Mouse (Mus musculus) MEL (cell line): ENCODE results near the gene Nos3. TPM values are rescaled to one million over a fixed set of nuclear protein-coding genes. Genes with fewer than 3 reads are reported as not detected.

ENCODE experiments used
- DNase-seq: peaks from one replicate; pipeline ENCODE4 v3.0.0; 2011; ENCODE audit warnings: low read depth, low spot score
- H3K27ac ChIP-seq: 2 replicates; pipeline ENCODE4 v1.5.1; 2012; ENCODE audit warnings: low read depth, mild to moderate bottlenecking, control low read depth, low read length, moderate library complexity; ENCODE audit not compliant: control insufficient read depth
- H3K27me3 ChIP-seq, 2 experiments: fragments of 150-350 bp in 1 of 2; sonication (generic) in 1 of 2; 2 replicates each; pipeline ENCODE4 v1.6.1; 2012; ENCODE audit warnings: low read length in 2 of 2, mild to moderate bottlenecking in 2 of 2, improper control_type of control experiment in 1 of 2, moderate library complexity in 1 of 2; ENCODE audit not compliant: insufficient read depth in 2 of 2, control insufficient read depth in 1 of 2
- H3K36me3 ChIP-seq, 2 experiments: 2 replicates each; pipeline ENCODE4 v1.6.1; 2012 to 2014; ENCODE audit warnings: low read length in 2 of 2, improper control_type of control experiment in 1 of 2, inconsistent platforms in 1 of 2, mild to moderate bottlenecking in 1 of 2; ENCODE audit not compliant: insufficient read depth in 2 of 2, control insufficient read depth in 1 of 2
- H3K4me1 ChIP-seq, 2 experiments: fragments of 150-350 bp in 1 of 2; sonication (generic) in 1 of 2; 2 replicates each; pipeline ENCODE4 v1.6.1; 2012; ENCODE audit warnings: low read length in 2 of 2, improper control_type of control experiment in 1 of 2, mild to moderate bottlenecking in 1 of 2; ENCODE audit not compliant: insufficient read depth in 2 of 2, control insufficient read depth in 1 of 2
- H3K4me3 ChIP-seq, 2 experiments: fragments of 150-350 bp in 1 of 2; sonication (generic) in 1 of 2; 2 replicates each; pipeline ENCODE4 v1.5.1; 2012; ENCODE audit warnings: low read depth in 2 of 2, low read length in 2 of 2, mild to moderate bottlenecking in 2 of 2, moderate library complexity in 2 of 2, control low read depth in 1 of 2, improper control_type of control experiment in 1 of 2; ENCODE audit not compliant: control insufficient read depth in 1 of 2, insufficient read depth in 1 of 2
- H3K79me2 ChIP-seq: 2 replicates; pipeline ENCODE4 v1.6.1; 2012; ENCODE audit warnings: mild to moderate bottlenecking, low read length, moderate library complexity; ENCODE audit not compliant: control insufficient read depth, poor library complexity, insufficient read depth
- H3K9ac ChIP-seq: 2 replicates; pipeline ENCODE4 v1.6.1; 2012; ENCODE audit warnings: low read depth, mild to moderate bottlenecking, control low read depth, low read length, moderate library complexity; ENCODE audit not compliant: control insufficient read depth, poor library complexity, severe bottlenecking
- H3K9me3 ChIP-seq: fragments of 150-350 bp; sonication (generic); replicated peaks from 2 replicates; pipeline ENCODE4 v1.6.1; 2012; ENCODE audit warnings: mild to moderate bottlenecking, low read length, improper control_type of control experiment, moderate library complexity; ENCODE audit not compliant: insufficient read depth
- BHLHE40 ChIP-seq: IDR thresholded peaks from 2 replicates; pipeline ENCODE4 v1.6.1; 2012; ENCODE audit warnings: low read depth, mild to moderate bottlenecking, inconsistent platforms, low read length, improper control_type of control experiment, borderline replicate concordance
- CHD1 ChIP-seq: IDR thresholded peaks from 2 replicates; pipeline ENCODE4 v1.6.1; 2012; ENCODE audit warnings: low read depth, mild to moderate bottlenecking, inconsistent platforms, low read length, improper control_type of control experiment
- CHD2 ChIP-seq: IDR thresholded peaks from 2 replicates; pipeline ENCODE4 v1.6.1; 2011; ENCODE audit warnings: low read length, improper control_type of control experiment
- EP300 ChIP-seq, 2 experiments: IDR thresholded peaks; 2 replicates each; pipeline ENCODE4 v1.6.1; 2011; ENCODE audit warnings: improper control_type of control experiment in 2 of 2, low read length in 2 of 2, low read depth in 1 of 2, mild to moderate bottlenecking in 1 of 2
- ETS1 ChIP-seq: IDR thresholded peaks from 2 replicates; pipeline ENCODE4 v1.6.1; 2012; ENCODE audit warnings: low read depth, mild to moderate bottlenecking, inconsistent platforms, low read length, improper control_type of control experiment, moderate library complexity
- GABPA ChIP-seq: IDR thresholded peaks from 2 replicates; pipeline ENCODE4 v1.6.1; 2012; ENCODE audit warnings: low read depth, mild to moderate bottlenecking, inconsistent platforms, low read length, improper control_type of control experiment, moderate library complexity
- MAFK ChIP-seq: IDR thresholded peaks from 2 replicates; pipeline ENCODE4 v1.6.1; 2011; ENCODE audit warnings: low read depth, mild to moderate bottlenecking, low read length, improper control_type of control experiment, borderline replicate concordance
- MAX ChIP-seq: IDR thresholded peaks from 2 replicates; pipeline ENCODE4 v1.6.1; 2011; ENCODE audit warnings: low read length, improper control_type of control experiment
- NELFE ChIP-seq: IDR thresholded peaks from 2 replicates; pipeline ENCODE4 v1.6.1; 2011; ENCODE audit warnings: low read depth, low read length, improper control_type of control experiment
- NRF1 ChIP-seq: IDR thresholded peaks from 2 replicates; pipeline ENCODE4 v1.6.1; 2014; ENCODE audit warnings: low read depth, mild to moderate bottlenecking, inconsistent platforms, low read length, improper control_type of control experiment, moderate library complexity; ENCODE audit not compliant: poor library complexity, insufficient read depth, severe bottlenecking
- POLR2A ChIP-seq, 2 experiments: IDR thresholded peaks; 2 replicates each; pipeline ENCODE4 v1.6.1; 2011 to 2012; ENCODE audit warnings: low read length in 2 of 2, mild to moderate bottlenecking in 2 of 2, control low read depth in 1 of 2, improper control_type of control experiment in 1 of 2, low read depth in 1 of 2, moderate library complexity in 1 of 2; ENCODE audit not compliant: control insufficient read depth in 1 of 2, insufficient read depth in 1 of 2, poor library complexity in 1 of 2
- POLR2AphosphoS2 ChIP-seq: IDR thresholded peaks from 2 replicates; pipeline ENCODE4 v1.6.1; 2011; ENCODE audit warnings: low read length, improper control_type of control experiment
- RCOR1 ChIP-seq: IDR thresholded peaks from 2 replicates; pipeline ENCODE4 v1.6.1; 2012; ENCODE audit warnings: low read depth, mild to moderate bottlenecking, inconsistent platforms, low read length, improper control_type of control experiment
- SIN3A ChIP-seq: IDR thresholded peaks from 2 replicates; pipeline ENCODE4 v1.6.1; 2012; ENCODE audit warnings: low read length, improper control_type of control experiment, inconsistent platforms
- TAL1 ChIP-seq: IDR thresholded peaks from 2 replicates; pipeline ENCODE4 v1.6.1; 2012; ENCODE audit warnings: mild to moderate bottlenecking, inconsistent platforms, low read length, moderate library complexity, mixed read lengths
- TBP ChIP-seq: IDR thresholded peaks from 2 replicates; pipeline ENCODE4 v1.8.0; 2011; ENCODE audit warnings: low read depth, low read length, improper control_type of control experiment
- TCF12 ChIP-seq: IDR thresholded peaks from 2 replicates; pipeline ENCODE4 v1.6.1; 2014; ENCODE audit warnings: low read depth, mild to moderate bottlenecking, inconsistent platforms, low read length, improper control_type of control experiment, moderate library complexity
- UBTF ChIP-seq: IDR thresholded peaks from 2 replicates; pipeline ENCODE4 v1.6.1; 2012; ENCODE audit warnings: low read depth, mild to moderate bottlenecking, inconsistent platforms, low read length, improper control_type of control experiment, moderate library complexity, borderline replicate concordance; ENCODE audit not compliant: insufficient read depth
- USF1 ChIP-seq: IDR thresholded peaks from 2 replicates; pipeline ENCODE4 v1.6.1; 2014; ENCODE audit warnings: low read depth, mild to moderate bottlenecking, inconsistent platforms, low read length, improper control_type of control experiment, moderate library complexity
- USF2 ChIP-seq, 2 experiments: IDR thresholded peaks; 2 replicates each; pipeline ENCODE4 v1.6.1; 2011 to 2012; ENCODE audit warnings: improper control_type of control experiment in 2 of 2, low read length in 2 of 2, borderline replicate concordance in 1 of 2, inconsistent platforms in 1 of 2, low read depth in 1 of 2, mild to moderate bottlenecking in 1 of 2; ENCODE audit not compliant: insufficient read depth in 1 of 2
- ZC3H11A ChIP-seq: IDR thresholded peaks from 2 replicates; pipeline ENCODE4 v1.6.1; 2012; ENCODE audit warnings: low read depth, mild to moderate bottlenecking, inconsistent platforms, low read length, improper control_type of control experiment
- ZKSCAN1 ChIP-seq: IDR thresholded peaks from 2 replicates; pipeline ENCODE4 v1.6.1; 2012; ENCODE audit warnings: low read depth, mild to moderate bottlenecking, inconsistent platforms, low read length, improper control_type of control experiment, moderate library complexity
- ZNF384 ChIP-seq: IDR thresholded peaks from 2 replicates; pipeline ENCODE4 v1.6.1; 2012; ENCODE audit warnings: low read depth, mild to moderate bottlenecking, inconsistent platforms, low read length, improper control_type of control experiment
- polyA plus RNA-seq, 2 experiments: library from polyadenylated mRNA; stranded (reverse) in 1 of 2; unstranded in 1 of 2; fragments of >175 nt in 1 of 2; fragments of >200 nt in 1 of 2; gene quantifications; 2 replicates each; pipeline versions ENCODE4 v1.2.1 to v1.2.4; 2012; ENCODE audit warnings: low replicate concordance in 2 of 2, low read depth in 1 of 2; ENCODE audit not compliant: insufficient read length in 2 of 2, insufficient read depth in 1 of 2, missing spikeins in 1 of 2
- total RNA-seq: library from RNA; depleted of rRNA; stranded (reverse); fragments of 300-350 nt; gene quantifications from 2 replicates; pipeline ENCODE4 v1.2.3, GENCODE M21; 2012

Gene Nos3
- total and polyA plus RNA-seq, 3 experiments = 3.9 to 6.2 TPM; not detected in 1

DNA sequence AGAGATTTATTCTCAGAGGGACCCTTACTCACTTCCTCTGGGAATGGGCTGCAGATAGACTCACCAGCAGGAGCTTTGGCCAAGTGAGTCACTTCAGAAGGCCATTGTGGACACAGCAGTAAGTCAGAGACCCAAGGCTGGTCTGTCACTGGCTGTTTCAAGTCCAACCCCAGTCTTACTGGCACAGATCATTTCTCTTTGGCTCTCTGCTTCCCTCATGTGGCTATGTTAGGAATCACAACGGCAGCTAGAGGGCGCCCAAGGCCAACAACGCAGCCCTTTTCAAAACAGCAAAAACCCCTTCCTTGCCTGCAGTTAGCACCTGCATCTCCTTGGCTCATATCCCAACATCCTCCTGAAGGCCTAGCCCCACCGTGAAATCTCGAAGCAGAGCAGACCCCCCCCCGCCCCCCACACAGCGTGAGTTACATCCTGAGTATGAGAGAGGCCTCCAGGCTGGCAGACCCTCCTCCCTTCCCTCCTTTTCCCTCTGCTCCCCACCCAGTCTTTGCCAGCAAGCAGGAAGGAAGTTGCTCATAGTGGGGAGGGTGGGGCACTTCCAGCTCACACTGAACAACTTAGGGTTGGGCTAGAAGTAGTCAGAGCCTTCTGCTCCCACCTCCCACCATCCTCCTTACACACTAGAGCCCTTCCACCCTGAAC, 3.7 kb upstream of the Nos3 start (continued):
- TF ChIP-seq TAL1 = no peak
- no peak for TF ChIP-seq TCF12
- peak; percentile 32; the same call in 1 of the 2 replicates for TF ChIP-seq ETS1

GRCm38 (mm10) chr5:24363467-24363866, 1.1 kb upstream of the Nos3 start:
- DNase-seq = no peak
- TF ChIP-seq GABPA = no peak
- no peak for TF ChIP-seq NRF1
- no peak for TF ChIP-seq EP300 (IDR thresholded peaks at IDR 0.05; ENCODE audit: low read depth in 1 of 2, low read length in 2 of 2)
- no peak for TF ChIP-seq ZKSCAN1
- no peak for TF ChIP-seq MAFK
- TF ChIP-seq ZC3H11A = no peak
- no peak for TF ChIP-seq CHD2
- H3K4me1 ChIP-seq = peaks cover 2 to 13% of the 10 kb centered on the region in 2 experiments; a peak in 3 of 4 replicates
- H3K27me3 ChIP-seq = peaks cover 0 to 2% of the 10 kb centered on the region in 2 experiments; a peak in 1 of 4 replicates
- H3K27ac ChIP-seq = no peak overlapping the region
- H3K9ac ChIP-seq = no peak overlapping the region
- H3K79me2 ChIP-seq = no peaks in the 10 kb centered on the region
- no peaks in the 10 kb centered on the region for H3K9me3 ChIP-seq
- no peak overlapping the region for H3K4me3 ChIP-seq
- peaks cover 0 to 4% of the 10 kb centered on the region in 2 experiments; a peak in 2 of 4 replicates for H3K36me3 ChIP-seq

DNA sequence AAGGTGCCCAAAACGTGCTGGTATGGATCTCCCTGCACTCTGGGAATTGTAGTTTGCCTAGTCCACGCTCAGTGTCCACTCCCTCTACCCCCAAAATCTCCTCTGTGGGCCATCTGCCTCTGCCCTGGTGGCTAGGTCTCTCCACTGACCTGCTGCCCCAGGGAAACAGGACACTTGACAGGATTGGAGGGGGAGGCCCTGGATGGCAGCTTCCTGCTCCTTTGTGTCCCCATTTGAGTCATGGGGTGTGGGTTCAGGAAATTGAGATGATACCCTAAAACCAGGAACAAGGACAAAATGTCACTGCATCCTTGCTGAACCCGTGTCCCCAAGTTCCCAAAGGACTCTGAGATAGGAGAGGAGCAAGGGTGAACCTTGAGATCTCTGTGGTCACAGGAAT, 549 bp upstream of the Nos3 start:
- Histone ChIP-seq H3K4me3 (no peak overlapping the region), H3K27me3 (no peaks in the 10 kb centered on the region; a peak in 1 of 4 replicates), H3K4me1 (peaks cover 2 to 13% of the 10 kb centered on the region in 2 experiments; a peak in 3 of 4 replicates), H3K9me3 (no peaks in the 10 kb centered on the region), H3K36me3 (peaks cover 0 to 4% of the 10 kb centered on the region in 2 experiments; a peak in 2 of 4 replicates), H3K9ac (no peak overlapping the region), H3K27ac (no peak overlapping the region), H3K79me2 (no peaks in the 10 kb centered on the region)
- no peak for DNase-seq
- TF ChIP-seq BHLHE40 (no peak), TCF12 (no peak), USF2 (IDR thresholded peaks at IDR 0.05; ENCODE audit: borderline replicate concordance in 1 of 2, insufficient read depth in 1 of 2, low read depth in 1 of 2, low read length in 2 of 2) (no peak), ZNF384 (no peak), UBTF (no peak), SIN3A (no peak), ZC3H11A (no peak), POLR2AphosphoS2 (no peak), RCOR1 (no peak), CHD1 (no peak), MAX (no peak), POLR2A (IDR thresholded peaks at IDR 0.05; ENCODE audit: control insufficient read depth in 1 of 2, insufficient read depth in 1 of 2, low read depth in 1 of 2, low read length in 2 of 2, poor library complexity in 1 of 2) (no peak), TBP (no peak), CHD2 (no peak), NELFE (no peak), GABPA (no peak), USF1 (no peak)
